Mouse (Mus musculus) MEL (cell line): Measurements from ENCODE around the gene Ciita. TPM values are rescaled to one million over a fixed set of nuclear protein-coding genes. Genes with fewer than 3 reads are reported as not detected.

ENCODE experiments used
- polyA plus RNA-seq, 2 experiments: library from polyadenylated mRNA; stranded (reverse) in 1 of 2; unstranded in 1 of 2; fragments of >175 nt in 1 of 2; fragments of >200 nt in 1 of 2; gene quantifications; 2 replicates each; pipeline versions ENCODE4 v1.2.1 to v1.2.4; 2012; ENCODE audit warnings: low replicate concordance in 2 of 2, low read depth in 1 of 2; ENCODE audit not compliant: insufficient read length in 2 of 2, insufficient read depth in 1 of 2, missing spikeins in 1 of 2
- total RNA-seq: library from RNA; depleted of rRNA; stranded (reverse); fragments of 300-350 nt; gene quantifications from 2 replicates; pipeline ENCODE4 v1.2.3, GENCODE M21; 2012; rRNA removed

Gene Ciita
- total and polyA plus RNA-seq, 3 experiments: 0.04 TPM; not detected in 2

Other genes with a start within 250 kb of the Ciita start
- gene Emp2, start 166.1 kb upstream of the Ciita start, total RNA-seq: not detected in 2 replicates
- gene Emp2, start 166.1 kb upstream of the Ciita start, polyA plus RNA-seq: not detected
- 0.08 and 0.10 TPM in 2 replicates for gene Tekt5, start 84.6 kb upstream of the Ciita start, total RNA-seq
- gene Tekt5, start 84.6 kb upstream of the Ciita start, polyA plus RNA-seq: under 1 TPM in 1 of 2 experiments, not detected in 1; 0.25 TPM
- 57.7 and 58.4 TPM in 2 replicates for gene Nubp1, start 68.1 kb upstream of the Ciita start, total RNA-seq
- 10 to 100 TPM in 1 of 2 experiments, not detected in 1; 75.0 TPM for gene Nubp1, start 68.1 kb upstream of the Ciita start, polyA plus RNA-seq
- 0.03 and 0.31 TPM in 2 replicates for gene Tvp23a, start 32.7 kb upstream of the Ciita start, total RNA-seq
- gene Tvp23a, start 32.7 kb upstream of the Ciita start, polyA plus RNA-seq: under 1 TPM in 1 of 2 experiments, not detected in 1; 0.81 TPM
- gene Dexi, start 63.0 kb downstream of the Ciita start, total RNA-seq: 8.1 and 9.3 TPM in 2 replicates
- gene Dexi, start 63.0 kb downstream of the Ciita start, polyA plus RNA-seq: 10 to 100 TPM in 1 of 2 experiments, not detected in 1; 17.8 TPM
- gene Clec16a, start 65.3 kb downstream of the Ciita start, total RNA-seq: 10.4 TPM in 2 replicates
- gene Clec16a, start 65.3 kb downstream of the Ciita start, polyA plus RNA-seq: 10 to 100 TPM; 22.1 to 49.3 TPM